Mouse (Mus musculus): ENCODE measurements around the gene Scn2a. TPM values are rescaled to one million over a fixed set of nuclear protein-coding genes. Genes with fewer than 3 reads are reported as not detected.

Scn2a gene
- total and polyA plus RNA-seq, 2 experiments from 2014 or later, result 59.6 to 83.0 TPM

DNA sequence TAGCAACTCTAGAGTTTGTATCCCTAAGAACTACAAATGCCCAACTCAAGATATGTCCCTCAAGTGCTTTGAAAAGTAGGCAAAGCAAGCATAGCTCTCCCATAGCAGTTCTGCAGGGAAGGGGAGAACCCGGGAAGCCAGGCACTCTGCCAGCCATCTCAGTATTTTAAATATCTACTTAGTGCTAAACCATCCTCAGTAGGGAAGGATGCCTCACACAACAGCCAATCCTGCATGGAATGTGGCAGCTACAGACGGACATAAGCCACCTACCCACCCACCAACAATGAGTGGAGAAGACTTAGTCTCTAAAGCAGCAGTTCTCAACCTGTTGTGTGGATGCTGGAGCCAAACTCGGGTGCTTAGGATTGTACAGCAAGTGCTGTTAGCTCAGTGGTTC, 73.9 kb downstream of the Scn2a start:
- peaks cover 3% of the 10 kb centered on the region; the same call in 1 of the 2 replicates for H3K36me3 ChIP-seq (ENCODE audit: insufficient read depth, low read length)
- H3K4me3 ChIP-seq (ENCODE audit: low read length), result no peak overlapping the region
- no peaks in the 10 kb centered on the region for H3K27me3 ChIP-seq (ENCODE audit: insufficient read depth, low read length)
- no peaks in the 10 kb centered on the region for H3K4me1 ChIP-seq (ENCODE audit: insufficient read depth, low read length)
- ATAC-seq (no peak), DNase-seq (ENCODE audit: low spot score) (no peak)
- H3K27ac ChIP-seq, result no peak overlapping the region
- no peak for TF ChIP-seq CTCF (IDR thresholded peaks at IDR 0.05; ENCODE audit: low read depth)
- WGBS, result 76% methylated on average over 3 of the region's 3 CpGs
- H3K9ac ChIP-seq (replicated peaks; ENCODE audit: low read length), result no peak overlapping the region
- H3K9me3 ChIP-seq (ENCODE audit: low read length), result no peaks in the 10 kb centered on the region
- no peak overlapping the region for H3K4me2 ChIP-seq (ENCODE audit: low read depth, low read length)

DNA sequence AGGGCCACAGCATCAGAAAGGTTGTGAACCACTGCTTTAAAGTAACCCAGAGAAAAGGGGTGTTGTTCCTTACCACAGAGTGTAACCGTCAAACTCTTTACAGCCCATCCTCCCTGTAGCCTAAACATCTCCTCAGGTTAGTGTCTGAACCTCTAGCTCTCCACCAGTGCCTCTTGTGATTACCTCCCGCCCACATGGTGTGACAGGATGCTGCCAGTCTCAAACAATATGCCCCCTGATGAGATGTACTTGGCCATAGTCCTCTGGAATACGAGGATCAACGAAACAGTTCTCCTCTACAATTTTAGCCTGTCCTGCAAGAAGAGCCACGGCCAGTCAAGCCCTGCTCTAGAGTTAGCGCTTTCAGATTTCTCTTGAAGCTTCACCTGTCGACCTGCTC, 74.5 kb downstream of the Scn2a start:
- H3K27me3 ChIP-seq (ENCODE audit: insufficient read depth, low read length), result no peaks in the 10 kb centered on the region
- H3K27ac ChIP-seq, result no peak overlapping the region
- H3K9ac ChIP-seq (replicated peaks; ENCODE audit: low read length), result no peak overlapping the region
- 78% methylated on average over 7 of the region's 7 CpGs for WGBS
- no peaks in the 10 kb centered on the region for H3K9me3 ChIP-seq (ENCODE audit: low read length)
- no peak for TF ChIP-seq CTCF (IDR thresholded peaks at IDR 0.05; ENCODE audit: low read depth)
- no peak overlapping the region for H3K4me3 ChIP-seq (ENCODE audit: low read length)
- ATAC-seq (no peak), DNase-seq (ENCODE audit: low spot score) (no peak)
- H3K4me2 ChIP-seq (ENCODE audit: low read depth, low read length), result no peak overlapping the region
- H3K4me1 ChIP-seq (ENCODE audit: insufficient read depth, low read length), result no peaks in the 10 kb centered on the region
- peaks cover 3% of the 10 kb centered on the region; the same call in 1 of the 2 replicates for H3K36me3 ChIP-seq (ENCODE audit: insufficient read depth, low read length)

DNA sequence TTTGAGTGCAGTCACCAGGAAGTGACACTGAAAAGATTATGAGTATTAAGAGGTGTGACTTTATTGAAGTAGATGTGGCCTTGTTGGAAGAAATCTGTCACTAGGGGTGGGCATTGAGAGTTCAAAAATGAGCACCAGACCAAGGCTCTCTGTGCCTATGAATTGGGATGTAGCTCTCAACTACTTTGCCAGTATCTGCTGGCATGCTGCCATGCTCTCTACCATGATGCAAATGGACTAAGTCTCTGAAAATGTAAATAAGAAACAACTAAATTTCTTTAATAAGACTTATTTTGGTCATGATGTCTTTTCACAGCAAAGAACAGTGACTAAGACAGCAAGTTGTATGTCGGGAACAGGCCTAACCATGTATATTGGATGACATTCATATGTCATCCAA, 79.7 kb downstream of the Scn2a start:
- TF ChIP-seq CTCF (IDR thresholded peaks at IDR 0.05; ENCODE audit: low read depth), result no peak
- H3K4me1 ChIP-seq (ENCODE audit: insufficient read depth, low read length), result no peaks in the 10 kb centered on the region

DNA sequence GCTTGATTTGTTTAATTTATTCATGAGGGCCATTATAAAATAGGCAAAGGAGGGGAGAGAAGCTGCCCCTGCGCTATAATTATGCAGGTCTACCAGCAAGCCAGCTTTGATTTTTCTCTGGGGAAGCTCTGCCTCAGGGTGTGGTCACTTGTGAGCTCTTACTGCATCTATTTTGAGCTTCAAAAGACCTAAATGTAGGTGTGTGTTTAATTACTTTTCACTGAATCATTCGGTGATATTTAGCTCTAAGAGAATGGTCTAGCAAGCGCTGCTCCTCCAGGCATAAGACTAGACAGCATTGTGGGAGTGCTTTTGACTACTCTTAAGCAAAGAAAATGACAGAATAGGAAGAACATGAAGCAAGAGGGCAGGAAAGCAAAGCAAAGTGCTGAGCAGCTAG, 80.6 kb downstream of the Scn2a start:
- WGBS, result 87% methylated on average over 3 of the region's 3 CpGs
- Histone ChIP-seq H3K36me3 (ENCODE audit: insufficient read depth, low read length) (peaks cover 10% of the 10 kb centered on the region; the same call in 1 of the 2 replicates), H3K27ac (no peak overlapping the region), H3K4me3 (ENCODE audit: low read length) (no peak overlapping the region), H3K9ac (replicated peaks; ENCODE audit: low read length) (no peak overlapping the region), H3K4me2 (ENCODE audit: low read depth, low read length) (no peak overlapping the region), H3K4me1 (ENCODE audit: insufficient read depth, low read length) (no peaks in the 10 kb centered on the region), H3K9me3 (ENCODE audit: low read length) (no peaks in the 10 kb centered on the region), H3K27me3 (ENCODE audit: insufficient read depth, low read length) (no peaks in the 10 kb centered on the region)
- ATAC-seq (no peak), DNase-seq (ENCODE audit: low spot score) (no peak)
- TF ChIP-seq CTCF (IDR thresholded peaks at IDR 0.05; ENCODE audit: low read depth), result no peak

More for the DNA sequence above, 79.7 kb downstream of the Scn2a start:
- Histone ChIP-seq H3K9me3 (ENCODE audit: low read length) (no peaks in the 10 kb centered on the region), H3K9ac (replicated peaks; ENCODE audit: low read length) (no peak overlapping the region), H3K27me3 (ENCODE audit: insufficient read depth, low read length) (no peaks in the 10 kb centered on the region), H3K27ac (no peak overlapping the region), H3K4me2 (ENCODE audit: low read depth, low read length) (no peak overlapping the region), H3K4me3 (ENCODE audit: low read length) (no peak overlapping the region), H3K36me3 (ENCODE audit: insufficient read depth, low read length) (peaks cover 6% of the 10 kb centered on the region; the same call in 1 of the 2 replicates)
- WGBS, result 93% methylated on average over 1 of the region's 1 CpGs
- DNase-seq (ENCODE audit: low spot score) (no peak), ATAC-seq (no peak)

DNA sequence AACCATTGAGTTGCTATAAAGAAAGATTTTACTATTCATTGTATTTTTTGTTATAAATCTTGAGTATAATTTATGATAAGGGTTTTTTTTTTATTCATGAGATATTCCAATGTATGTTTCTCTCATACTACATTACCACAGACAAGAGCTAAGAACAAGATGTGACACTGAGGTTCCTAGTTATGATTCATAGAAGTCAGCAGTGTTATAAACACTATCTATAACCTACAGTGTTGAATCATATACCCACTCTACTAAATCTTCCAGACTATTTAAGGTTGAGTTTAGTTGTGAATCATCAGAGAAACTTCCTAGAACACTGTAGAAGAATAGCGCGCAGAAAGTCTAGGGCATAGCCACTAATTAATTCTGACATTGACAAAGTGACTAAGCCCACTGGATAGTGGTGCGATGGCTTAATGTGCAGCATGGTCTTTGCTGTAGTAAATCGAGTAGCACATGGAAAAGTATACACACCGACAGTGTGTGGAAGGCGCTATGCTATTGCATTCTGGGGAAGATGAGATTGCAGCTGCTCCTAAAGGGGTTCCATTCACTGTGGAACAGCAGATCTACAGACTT, 101.7 kb downstream of the Scn2a start:
- ATAC-seq (no peak), DNase-seq (ENCODE audit: low spot score) (no peak)
- TF ChIP-seq CTCF (IDR thresholded peaks at IDR 0.05; ENCODE audit: low read depth), result no peak
- H3K9me3 ChIP-seq (ENCODE audit: low read length), result no peaks in the 10 kb centered on the region
- H3K27me3 ChIP-seq (ENCODE audit: insufficient read depth, low read length), result no peaks in the 10 kb centered on the region
- H3K36me3 ChIP-seq (ENCODE audit: insufficient read depth, low read length), result peaks cover 4% of the 10 kb centered on the region; the same call in 1 of the 2 replicates
- no peak overlapping the region for H3K4me2 ChIP-seq (ENCODE audit: low read depth, low read length)
- 83% methylated on average over 6 of the region's 6 CpGs for WGBS
- H3K4me1 ChIP-seq (ENCODE audit: insufficient read depth, low read length), result no peaks in the 10 kb centered on the region
- H3K4me3 ChIP-seq (ENCODE audit: low read length), result no peak overlapping the region
- no peak overlapping the region for H3K9ac ChIP-seq (replicated peaks; ENCODE audit: low read length)
- no peak overlapping the region for H3K27ac ChIP-seq

DNA sequence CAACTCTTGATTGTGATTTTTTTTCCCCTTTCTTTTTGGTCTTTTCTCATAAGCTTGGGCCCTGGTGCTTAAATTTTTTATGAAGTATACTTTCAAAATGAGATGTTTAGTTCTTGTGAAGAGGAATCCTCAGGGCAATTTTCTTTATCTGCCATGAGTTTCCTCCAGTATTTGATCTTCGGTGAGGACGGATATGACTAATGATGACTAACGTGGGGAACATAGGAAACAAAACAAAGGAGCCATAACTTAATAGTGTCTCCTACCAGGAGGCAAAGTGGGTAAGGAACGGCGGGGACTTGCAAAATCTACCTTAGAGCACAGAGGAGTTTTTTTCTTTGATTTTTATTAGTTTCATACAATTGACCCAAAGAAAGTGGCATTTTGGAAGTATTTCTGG, 124.8 kb downstream of the Scn2a start:
- H3K4me2 ChIP-seq (ENCODE audit: low read depth, low read length), result no peak overlapping the region
- no peak for DNase-seq (ENCODE audit: low spot score)
- ATAC-seq, result no peak
- H3K4me1 ChIP-seq (ENCODE audit: insufficient read depth, low read length), result no peaks in the 10 kb centered on the region
- H3K4me3 ChIP-seq (ENCODE audit: low read length), result no peak overlapping the region
- no peaks in the 10 kb centered on the region for H3K27me3 ChIP-seq (ENCODE audit: insufficient read depth, low read length)
- WGBS, result 82% methylated on average over 5 of the region's 5 CpGs
- TF ChIP-seq CTCF (IDR thresholded peaks at IDR 0.05; ENCODE audit: low read depth), result no peak
- H3K9me3 ChIP-seq (ENCODE audit: low read length), result no peaks in the 10 kb centered on the region
- H3K9ac ChIP-seq (replicated peaks; ENCODE audit: low read length), result no peak overlapping the region
- H3K27ac ChIP-seq, result no peak overlapping the region
- 0 out of 2 replicates have a peak, but pooled peaks cover 8% of the 10 kb centered on the region for H3K36me3 ChIP-seq (ENCODE audit: insufficient read depth, low read length)

DNA sequence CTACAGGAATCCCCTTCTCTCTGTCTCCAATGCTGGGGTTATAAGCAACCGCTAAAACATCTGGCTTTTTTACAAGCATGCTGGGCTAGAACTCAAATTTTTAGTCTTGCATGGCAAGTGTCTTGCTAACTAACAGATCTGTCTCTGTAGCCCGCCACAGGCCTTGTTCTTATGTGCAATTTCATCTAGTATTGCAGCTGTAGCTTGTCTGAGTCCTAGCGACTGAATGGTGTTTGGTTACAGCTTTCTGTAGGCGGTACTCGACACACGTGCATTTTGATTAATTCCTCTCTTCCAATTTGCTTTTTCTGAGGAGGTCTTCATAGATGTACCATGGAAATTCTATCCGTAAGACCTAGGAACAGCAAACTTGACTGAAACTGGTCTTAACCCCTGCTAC, 161.9 kb downstream of the Scn2a start:
- Histone ChIP-seq H3K36me3 (ENCODE audit: insufficient read depth, low read length) (no peaks in the 10 kb centered on the region), H3K27me3 (ENCODE audit: insufficient read depth, low read length) (no peaks in the 10 kb centered on the region), H3K4me1 (ENCODE audit: insufficient read depth, low read length) (no peaks in the 10 kb centered on the region), H3K9me3 (ENCODE audit: low read length) (no peaks in the 10 kb centered on the region), H3K9ac (replicated peaks; ENCODE audit: low read length) (no peak overlapping the region), H3K4me3 (ENCODE audit: low read length) (no peak overlapping the region), H3K27ac (no peak overlapping the region), H3K4me2 (ENCODE audit: low read depth, low read length) (no peak overlapping the region)
- no peak for TF ChIP-seq CTCF (IDR thresholded peaks at IDR 0.05; ENCODE audit: low read depth)
- DNase-seq (ENCODE audit: low spot score) (no peak), ATAC-seq (no peak)
- WGBS, result 79% methylated on average over 7 of the region's 7 CpGs

All from hindbrain, postnatal 0 days (tissue).